Mouse (Mus musculus): ENCODE data around the gene Hvcn1. TPM values are rescaled to one million over a fixed set of nuclear protein-coding genes. Genes with fewer than 3 reads are reported as not detected.

Gene Hvcn1
- polyA plus RNA-seq, 2 experiments: 8.6 to 9.6 TPM

DNA sequence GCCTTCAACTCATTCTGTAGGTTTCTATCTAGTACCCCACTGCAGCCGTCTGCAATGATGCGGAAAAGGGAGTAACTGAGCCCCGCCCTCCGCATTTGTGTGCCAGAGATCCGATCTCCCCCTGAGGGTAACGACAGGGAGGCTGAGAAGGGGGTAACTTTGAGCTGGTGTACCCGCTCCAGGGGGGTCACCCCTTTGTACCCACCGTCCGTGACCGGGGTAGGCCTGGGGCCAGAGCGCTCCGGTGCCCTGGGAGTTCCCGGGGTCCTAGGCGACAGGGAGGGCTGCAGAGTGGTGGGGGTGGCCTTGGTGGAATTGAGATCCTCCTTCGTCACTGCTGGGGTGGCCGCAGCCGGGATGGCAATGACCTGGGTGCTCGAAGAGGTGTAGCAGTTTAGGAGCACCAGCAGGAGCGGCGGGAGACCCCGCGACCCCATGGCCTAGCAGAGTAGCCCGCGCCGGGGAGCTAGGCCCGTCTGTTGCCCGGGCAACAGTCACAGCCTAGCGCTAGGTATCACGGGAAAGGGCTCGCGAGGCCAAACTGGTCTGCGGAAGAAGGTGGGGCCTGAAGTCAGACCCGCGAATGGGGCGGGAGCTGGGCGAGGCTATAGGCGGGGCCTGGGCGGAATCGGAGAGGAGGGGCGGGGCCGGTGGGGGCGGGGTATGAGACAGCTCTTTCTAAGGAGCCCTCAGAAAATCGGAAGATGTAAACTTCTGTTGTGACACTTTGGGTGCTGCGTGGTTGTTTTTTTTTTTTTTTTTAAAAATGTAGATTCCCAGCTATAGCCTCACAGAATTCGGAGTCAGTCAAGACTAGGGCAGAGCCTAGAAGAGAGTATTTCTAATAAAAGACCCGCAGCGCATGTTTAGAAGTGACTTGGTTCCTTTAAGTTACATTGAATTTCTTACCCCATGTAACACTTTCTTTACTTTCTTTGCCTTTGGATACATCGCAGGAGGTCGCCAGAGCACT is 57.6 kb downstream of the Hvcn1 start, which contains the start of gene Tctn1:
Gene Tctn1 (minus strand): TSS at position 528 of the 973 bp plus-strand sequence.
- Histone ChIP-seq H3K27ac (replicated peaks; ENCODE audit: low read depth, low read length) (no peak within 1 kb of the TSS), H3K4me2 (replicated peaks; ENCODE audit: low read depth, low read length, severe bottlenecking) (peak within 1 kb of the TSS; percentile 51)
- WGBS: 2% methylated on average over 47 of the region's 49 CpGs

DNA sequence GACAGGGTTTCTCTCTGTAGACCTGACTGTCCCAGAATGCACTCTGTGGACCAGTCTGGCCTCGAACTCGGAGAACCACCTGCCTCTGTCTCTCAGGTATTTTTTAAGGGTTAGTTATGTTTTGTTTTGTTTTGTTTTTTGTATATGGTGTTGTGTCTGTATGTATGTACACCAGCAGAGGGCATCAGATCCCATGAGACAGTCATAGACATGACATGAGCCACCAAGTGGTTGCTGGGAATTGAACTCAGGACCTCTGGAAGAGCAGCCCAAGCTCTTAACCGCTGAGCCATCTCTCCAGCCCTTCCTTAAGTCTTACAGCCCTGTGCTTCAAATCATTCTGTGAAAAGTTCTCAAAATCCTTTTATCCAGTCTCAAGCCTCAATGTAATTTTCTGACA is 58.6 kb downstream of the Hvcn1 start:
- DNase-seq (ENCODE audit: low spot score): no peak

More for the DNA sequence above, 57.6 kb downstream of the Hvcn1 start, which contains the start of gene Tctn1:
- Histone ChIP-seq H3K9me3 (ENCODE audit: control insufficient read depth, low read length) (no peaks in the 10 kb centered on the region), H3K4me3 (replicated peaks; ENCODE audit: low read length) (peak within 1 kb of the TSS; percentile 55), H3K4me1 (ENCODE audit: control insufficient read depth, insufficient read depth, low read length) (peaks cover 5% of the 10 kb centered on the region; the same call in 1 of the 2 replicates), H3K36me3 (ENCODE audit: control insufficient read depth, insufficient read depth, low read length) (peaks cover 13% of the 10 kb centered on the region), H3K9ac (ENCODE audit: low read depth, low read length, severe bottlenecking) (peak within 1 kb of the TSS; percentile 54), H3K27me3 (ENCODE audit: control insufficient read depth, insufficient read depth, low read length) (no peaks in the 10 kb centered on the region)
- TF ChIP-seq POLR2A (IDR thresholded peaks at IDR 0.05; ENCODE audit: borderline replicate concordance, extremely low read depth, insufficient read depth, insufficient read length): no peak
- ATAC-seq (ENCODE audit: low FRiP score, low read depth) (peak; percentile 99), DNase-seq (ENCODE audit: low spot score) (peak; percentile 95)

DNA sequence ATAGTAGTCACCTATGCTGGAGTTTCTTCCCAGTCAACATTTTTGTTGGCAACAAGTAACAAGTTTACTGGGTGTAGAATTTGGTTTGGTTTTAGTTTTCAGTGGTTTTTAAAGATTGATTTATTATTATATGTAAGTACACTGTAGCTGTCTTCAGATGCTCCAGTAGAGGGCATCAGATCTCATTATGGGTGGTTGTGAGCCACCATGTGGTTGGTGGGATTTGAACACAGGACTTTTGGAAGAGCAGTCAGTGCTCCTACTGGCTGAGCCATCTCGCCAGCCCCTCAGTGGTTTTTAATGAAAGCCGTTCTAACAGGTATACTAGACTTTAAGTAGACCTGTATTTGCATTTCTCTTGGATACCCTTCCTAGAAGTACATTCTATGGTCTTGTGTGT is 59.3 kb downstream of the Hvcn1 start:
- no peak for TF ChIP-seq POLR2A (IDR thresholded peaks at IDR 0.05; ENCODE audit: borderline replicate concordance, extremely low read depth, insufficient read depth, insufficient read length)
- Histone ChIP-seq H3K4me1 (ENCODE audit: control insufficient read depth, insufficient read depth, low read length) (peaks cover 5% of the 10 kb centered on the region; the same call in 1 of the 2 replicates), H3K9ac (ENCODE audit: low read depth, low read length, severe bottlenecking) (no peak overlapping the region), H3K4me3 (replicated peaks; ENCODE audit: low read length) (no peak overlapping the region), H3K27ac (replicated peaks; ENCODE audit: low read depth, low read length) (no peak overlapping the region), H3K36me3 (ENCODE audit: control insufficient read depth, insufficient read depth, low read length) (0 out of 2 replicates have a peak, but pooled peaks cover 2% of the 10 kb centered on the region), H3K9me3 (ENCODE audit: control insufficient read depth, low read length) (no peaks in the 10 kb centered on the region), H3K27me3 (ENCODE audit: control insufficient read depth, insufficient read depth, low read length) (no peaks in the 10 kb centered on the region), H3K4me2 (replicated peaks; ENCODE audit: low read depth, low read length, severe bottlenecking) (no peak overlapping the region)
- WGBS: 86% methylated on average over 2 of the region's 2 CpGs
- ATAC-seq (ENCODE audit: low FRiP score, low read depth): no peak
- DNase-seq (ENCODE audit: low spot score): no peak

More for the DNA sequence above, 58.6 kb downstream of the Hvcn1 start:
- no peak for ATAC-seq (ENCODE audit: low FRiP score, low read depth)
- no peaks in the 10 kb centered on the region for H3K9me3 ChIP-seq (ENCODE audit: control insufficient read depth, low read length)
- H3K4me3 ChIP-seq (replicated peaks; ENCODE audit: low read length): no peak overlapping the region
- no peak overlapping the region for H3K27ac ChIP-seq (replicated peaks; ENCODE audit: low read depth, low read length)
- H3K9ac ChIP-seq (ENCODE audit: low read depth, low read length, severe bottlenecking): no peak overlapping the region
- 0 out of 2 replicates have a peak, but pooled peaks cover 7% of the 10 kb centered on the region for H3K36me3 ChIP-seq (ENCODE audit: control insufficient read depth, insufficient read depth, low read length)
- WGBS: 73% methylated on average over 3 of the region's 3 CpGs
- no peaks in the 10 kb centered on the region for H3K27me3 ChIP-seq (ENCODE audit: control insufficient read depth, insufficient read depth, low read length)
- H3K4me2 ChIP-seq (replicated peaks; ENCODE audit: low read depth, low read length, severe bottlenecking): no peak overlapping the region
- H3K4me1 ChIP-seq (ENCODE audit: control insufficient read depth, insufficient read depth, low read length): peaks cover 5% of the 10 kb centered on the region; the same call in 1 of the 2 replicates
- TF ChIP-seq POLR2A (IDR thresholded peaks at IDR 0.05; ENCODE audit: borderline replicate concordance, extremely low read depth, insufficient read depth, insufficient read length): no peak

DNA sequence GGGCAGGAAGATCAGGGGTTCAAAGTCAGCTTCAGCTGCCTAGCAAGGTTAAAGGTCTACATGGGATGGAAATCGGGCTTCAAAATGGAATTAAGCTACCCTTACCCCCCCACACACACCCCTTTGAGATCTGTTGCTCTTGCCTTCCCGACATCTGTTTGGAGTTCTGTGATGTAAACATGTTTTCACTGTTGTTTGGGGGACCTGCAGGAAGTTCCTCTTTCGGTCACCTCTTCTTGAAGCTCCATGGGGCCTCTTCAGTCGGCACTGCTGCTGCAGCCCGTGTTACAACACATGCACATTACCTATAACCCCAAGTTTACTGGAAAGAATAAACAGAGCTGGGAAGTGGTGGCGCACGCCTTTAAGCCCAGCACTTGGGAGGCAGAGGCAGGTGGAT is 60.5 kb downstream of the Hvcn1 start:
- no peak overlapping the region for H3K4me2 ChIP-seq (replicated peaks; ENCODE audit: low read depth, low read length, severe bottlenecking)
- H3K36me3 ChIP-seq (ENCODE audit: control insufficient read depth, insufficient read depth, low read length): no peaks in the 10 kb centered on the region
- H3K4me1 ChIP-seq (ENCODE audit: control insufficient read depth, insufficient read depth, low read length): peaks cover 5% of the 10 kb centered on the region; the same call in 1 of the 2 replicates
- ATAC-seq (ENCODE audit: low FRiP score, low read depth) (no peak), DNase-seq (ENCODE audit: low spot score) (no peak)
- H3K4me3 ChIP-seq (replicated peaks; ENCODE audit: low read length): no peak overlapping the region
- no peak overlapping the region for H3K27ac ChIP-seq (replicated peaks; ENCODE audit: low read depth, low read length)
- no peaks in the 10 kb centered on the region for H3K27me3 ChIP-seq (ENCODE audit: control insufficient read depth, insufficient read depth, low read length)
- H3K9me3 ChIP-seq (ENCODE audit: control insufficient read depth, low read length): no peaks in the 10 kb centered on the region
- no peak for TF ChIP-seq POLR2A (IDR thresholded peaks at IDR 0.05; ENCODE audit: borderline replicate concordance, extremely low read depth, insufficient read depth, insufficient read length)
- 71% methylated on average over 7 of the region's 7 CpGs for WGBS
- H3K9ac ChIP-seq (ENCODE audit: low read depth, low read length, severe bottlenecking): no peak overlapping the region

DNA sequence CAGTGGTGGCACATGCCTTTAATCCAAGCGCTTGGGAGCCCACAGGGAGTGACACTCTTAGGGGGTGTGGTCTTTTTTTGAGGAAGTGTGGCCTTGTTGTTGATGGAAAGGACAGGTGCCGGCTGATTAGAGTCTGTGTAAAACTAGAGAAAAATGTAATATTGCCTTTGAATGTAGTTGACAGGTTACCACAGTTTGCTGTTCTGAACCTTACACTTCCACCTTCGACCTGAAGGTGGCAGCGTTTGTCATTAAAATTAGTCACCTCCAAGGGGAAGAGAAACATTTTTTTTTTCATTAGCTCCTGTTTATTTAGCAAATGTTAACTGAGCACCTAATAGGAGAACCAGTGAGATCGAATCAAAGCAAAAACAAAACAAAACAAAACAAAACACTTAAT is 61.3 kb downstream of the Hvcn1 start:
- TF ChIP-seq POLR2A (IDR thresholded peaks at IDR 0.05; ENCODE audit: borderline replicate concordance, extremely low read depth, insufficient read depth, insufficient read length): no peak
- no peaks in the 10 kb centered on the region for H3K36me3 ChIP-seq (ENCODE audit: control insufficient read depth, insufficient read depth, low read length)

More for the DNA sequence above, 61.3 kb downstream of the Hvcn1 start:
- 32% methylated on average over 5 of the region's 5 CpGs for WGBS
- peaks cover 5% of the 10 kb centered on the region; the same call in 1 of the 2 replicates for H3K4me1 ChIP-seq (ENCODE audit: control insufficient read depth, insufficient read depth, low read length)
- H3K27me3 ChIP-seq (ENCODE audit: control insufficient read depth, insufficient read depth, low read length): no peaks in the 10 kb centered on the region
- H3K27ac ChIP-seq (replicated peaks; ENCODE audit: low read depth, low read length): no peak overlapping the region
- H3K4me2 ChIP-seq (replicated peaks; ENCODE audit: low read depth, low read length, severe bottlenecking): no peak overlapping the region
- H3K9me3 ChIP-seq (ENCODE audit: control insufficient read depth, low read length): no peaks in the 10 kb centered on the region
- no peak overlapping the region for H3K4me3 ChIP-seq (replicated peaks; ENCODE audit: low read length)
- DNase-seq (ENCODE audit: low spot score): peak; percentile 44
- ATAC-seq (ENCODE audit: low FRiP score, low read depth): no peak
- no peak overlapping the region for H3K9ac ChIP-seq (ENCODE audit: low read depth, low read length, severe bottlenecking)
